Mouse (Mus musculus) hematopoietic stem cell, adult 5-6 weeks (primary cell): ENCODE measurements around the gene Cbr2. TPM values are rescaled to one million over a fixed set of nuclear protein-coding genes. Genes with fewer than 3 reads are reported as not detected.
A peak's percentile ranks its signal among the peaks of the same experiment; 100 is the strongest.

Source experiments
- ATAC-seq, 2 experiments: fragments of 125-278 bp in 1 of 2; replicated peaks in 1 of 2; 2 replicates each; pipeline ENCODE4 v1.8.0; 2016 to 2017; ENCODE audit warnings: inconsistent platforms in 2 of 2, mild to moderate bottlenecking in 2 of 2, moderate number of reproducible peaks in 2 of 2, low read depth in 1 of 2, moderate TSS enrichment in 1 of 2; ENCODE audit not compliant: low FRiP score in 2 of 2, poor library complexity in 2 of 2, severe bottlenecking in 2 of 2, insufficient read depth in 1 of 2, low TSS enrichment in 1 of 2
- total RNA-seq: library from RNA; stranded (forward); fragments of 172-1452, 232-1000 nt; gene quantifications from 2 replicates; pipeline ENCODE4 v1.2.3, GENCODE M21; 2017

The Cbr2 gene
- total RNA-seq, 1 experiment from 2014 or later: not detected

GRCm38 (mm10) chr11:120719841-120720376 lies 12.0 kb downstream of the Cbr2 start:
- ATAC-seq: no peak

GRCm38 (mm10) chr11:120719242-120719641 lies 12.7 kb downstream of the Cbr2 start:
- ATAC-seq: no peak

GRCm38 (mm10) chr11:120715131-120715530 lies 16.8 kb downstream of the Cbr2 start:
- ATAC-seq: no peak

GRCm38 (mm10) chr11:120714546-120714945 lies 17.4 kb downstream of the Cbr2 start:
- ATAC-seq: no peak

GRCm38 (mm10) chr11:120713580-120714518 lies 18.1 kb downstream of the Cbr2 start, which contains the start of the genes Cenpx and Lrrc45:
Gene Cenpx (minus strand): TSS chr11:120713738.
Gene Lrrc45 (plus strand): TSS chr11:120713925.
- ATAC-seq: peak; percentile 94 to 97

- peak; percentile 17 to 30; a peak in 2 of 4 replicates for ATAC-seq
Measured at GRCm38 (mm10) chr11:120712771-120713568, 18.9 kb downstream of the Cbr2 start.

- ATAC-seq: no peak
Measured at GRCm38 (mm10) chr11:120711980-120712604, 19.8 kb downstream of the Cbr2 start.

- ATAC-seq: no peak
Measured at GRCm38 (mm10) chr11:120710672-120711071, 21.2 kb downstream of the Cbr2 start.

GRCm38 (mm10) chr11:120709551-120709950 lies 22.4 kb downstream of the Cbr2 start:
- no peak for ATAC-seq

- ATAC-seq: no peak
Measured at GRCm38 (mm10) chr11:120707969-120708368, 23.9 kb downstream of the Cbr2 start.

- ATAC-seq: no peak
Measured at GRCm38 (mm10) chr11:120707225-120707624, 24.7 kb downstream of the Cbr2 start.

GRCm38 (mm10) chr11:120706120-120706519 lies 25.8 kb downstream of the Cbr2 start:
- no peak for ATAC-seq

GRCm38 (mm10) chr11:120704486-120705325 lies 27.2 kb downstream of the Cbr2 start:
- no peak for ATAC-seq

GRCm38 (mm10) chr11:120703696-120704454 lies 28.0 kb downstream of the Cbr2 start:
- no peak for ATAC-seq

GRCm38 (mm10) chr11:120697741-120698140 lies 34.2 kb downstream of the Cbr2 start:
- no peak for ATAC-seq

GRCm38 (mm10) chr11:120696568-120696967 lies 35.3 kb downstream of the Cbr2 start:
- ATAC-seq: no peak
